ENCODE assay signal across 8 mouse cellular contexts in the genomic region with DNA sequence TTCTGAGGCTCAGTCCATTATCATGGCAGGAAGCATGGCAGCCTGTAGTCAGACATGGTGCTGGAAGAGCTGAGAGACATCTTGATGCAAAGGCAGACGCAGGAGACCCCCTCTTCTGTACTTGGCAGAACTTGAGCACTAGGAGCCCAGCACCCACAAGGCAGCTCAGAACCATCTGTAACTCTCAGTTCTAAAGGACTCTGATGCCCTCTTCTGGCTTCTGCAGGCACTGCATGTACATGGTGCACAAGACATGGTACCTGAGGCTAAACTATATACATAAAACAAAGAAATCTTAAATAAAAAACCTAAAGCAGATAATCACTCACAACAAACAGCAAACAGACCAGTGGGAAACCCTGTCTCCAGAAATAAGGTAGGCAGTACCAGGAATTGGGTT. TPM values are rescaled to one million over a fixed set of nuclear protein-coding genes. Genes with fewer than 3 reads are reported as not detected.
A peak's percentile ranks its signal among the peaks of the same experiment; 100 is the strongest.
DNase-seq lines count a peak whose midpoint lies in the region.

No protein-coding gene starts in this region.

- intact Hi-C loops in heart, postnatal 25 days (cut with DNase I) = loop anchor here (1.0 kb wide), 2 partner anchors 59 to 93 kb away; no protein-coding TSS in a partner anchor

- DNase-seq in heart, adult 11 months = peak; percentile 94
- no peak for DNase-seq in heart, postnatal 25 days (ENCODE audit: low spot score)
- peak; percentile 79 for DNase-seq in A20 (ENCODE audit: low read depth, low spot score)
- DNase-seq in adrenal gland, adult 2 months = peak; percentile 68
- DNase-seq in embryo, embryonic 9.5 days (ENCODE audit: extremely low spot score) = peak; percentile 46
- peak; percentile 69 for DNase-seq in kidney, postnatal 14 days
- DNase-seq in lung, postnatal 25 days (ENCODE audit: low spot score) = peak; percentile 71
- peak; percentile 71 to 84 for DNase-seq in spleen, postnatal 4 days (ENCODE audit: low spot score in 2 of 2)

RNA-seq across cellular contexts. Expression of a gene that starts 3.9 kb away (rescaled TPM):
- total RNA-seq in heart, postnatal 25 days (2021) = under 1 TPM; 0.14 to 0.16 TPM
- total RNA-seq in adrenal gland, adult 2 months (2021) = under 1 TPM; 0.21 to 0.35 TPM
- 0.02 TPM in 1 of 2 replicates, not detected in the other for polyA plus RNA-seq in adrenal gland, adult 2 months (2012; rRNA removed)

RNA-seq across cellular contexts. Expression of a gene that starts 4.0 kb away (rescaled TPM):
- 10 to 100 TPM; 30.2 to 32.6 TPM for total RNA-seq in heart, postnatal 25 days (2021)
- total RNA-seq in adrenal gland, adult 2 months (2021) = 10 to 100 TPM; 42.3 to 48.4 TPM
- 31.8 and 32.6 TPM in 2 replicates for polyA plus RNA-seq in adrenal gland, adult 2 months (2012; rRNA removed)

RNA-seq across cellular contexts. Expression of a gene that starts 6.2 kb away (rescaled TPM):
- 1 to 10 TPM in 1 of 2 experiments, under 1 TPM in 1; 0.84 to 1.0 TPM for total RNA-seq in heart, postnatal 25 days (2021)
- total RNA-seq in adrenal gland, adult 2 months (2021) = 1 to 10 TPM; 1.3 to 1.9 TPM
- polyA plus RNA-seq in adrenal gland, adult 2 months (2012; rRNA removed) = 1.3 and 1.6 TPM in 2 replicates

RNA-seq across cellular contexts. Expression of a gene that starts 9.5 kb away (rescaled TPM):
- total RNA-seq in heart, postnatal 25 days (2021) = 10 to 100 TPM; 27.9 to 34.1 TPM
- total RNA-seq in adrenal gland, adult 2 months (2021) = 10 to 100 TPM; 69.2 to 85.3 TPM
- 1.3 and 2.3 TPM in 2 replicates for polyA plus RNA-seq in adrenal gland, adult 2 months (2012; rRNA removed)

RNA-seq across cellular contexts. Expression of a gene that starts 30.7 kb away (rescaled TPM):
- total RNA-seq in heart, postnatal 25 days (2021) = under 1 TPM; 0.60 to 0.95 TPM
- 1 to 10 TPM; 3.0 to 4.6 TPM for total RNA-seq in adrenal gland, adult 2 months (2021)
- polyA plus RNA-seq in adrenal gland, adult 2 months (2012; rRNA removed) = 1.5 and 3.3 TPM in 2 replicates
